Mouse (Mus musculus): Measurements from ENCODE around the gene D030056L22Rik. TPM values are rescaled to one million over a fixed set of nuclear protein-coding genes. Genes with fewer than 3 reads are reported as not detected.
"Not testable (repeated sequence)": the region's sequence is repeated elsewhere in the genome, so short reads cannot be mapped to it uniquely, and the experiment has no call there.

Gene D030056L22Rik
- polyA plus RNA-seq, 1 experiment from 2014 or later: 37.3 TPM

- Histone ChIP-seq H3K4me1 (no peaks in the 10 kb centered on the region), H3K27me3 (no peaks in the 10 kb centered on the region), H3K9ac (no peak overlapping the region), H3K9me3 (no peaks in the 10 kb centered on the region), H3K4me3 (no peak overlapping the region), H3K36me3 (peaks cover 12% of the 10 kb centered on the region), H3K27ac (no peak overlapping the region), H3K4me2 (no peak overlapping the region)
- 92% methylated on average over 3 of the region's 3 CpGs for WGBS
- no peak for ATAC-seq (ENCODE audit: borderline replicate concordance, extremely low read depth, low FRiP score, low TSS enrichment)
These were observed 17.9 kb upstream of the D030056L22Rik start for GRCm38 (mm10) chr19:18695116-18695515.

DNA sequence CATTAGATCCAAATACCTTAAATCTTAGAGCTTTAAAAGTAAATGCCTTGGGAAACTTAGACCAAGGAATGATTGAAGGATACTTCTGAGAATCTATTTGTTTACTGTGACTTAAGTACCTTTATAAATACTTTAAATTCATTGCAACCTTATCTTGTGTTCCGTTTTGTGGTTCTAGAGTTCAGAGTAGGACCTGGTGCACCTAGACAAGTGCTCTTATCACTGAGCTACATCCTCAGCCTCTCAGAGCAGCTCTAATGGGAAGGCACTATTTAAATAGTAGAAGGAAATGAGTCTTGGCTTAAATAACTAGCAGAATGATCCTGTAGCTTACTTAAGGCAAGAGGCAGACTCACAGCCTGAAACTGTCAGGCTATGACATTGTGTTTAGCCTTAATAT is 17.4 kb upstream of the D030056L22Rik start:
- no peaks in the 10 kb centered on the region for H3K9me3 ChIP-seq
- H3K36me3 ChIP-seq: peaks cover 12% of the 10 kb centered on the region
- no peaks in the 10 kb centered on the region for H3K4me1 ChIP-seq
- WGBS: 45% methylated on average over 1 of the region's 1 CpGs
- no peak overlapping the region for H3K4me2 ChIP-seq
- H3K9ac ChIP-seq: no peak overlapping the region
- H3K27ac ChIP-seq: no peak overlapping the region
- no peaks in the 10 kb centered on the region for H3K27me3 ChIP-seq
- H3K4me3 ChIP-seq: no peak overlapping the region
- ATAC-seq (ENCODE audit: borderline replicate concordance, extremely low read depth, low FRiP score, low TSS enrichment): no peak

DNA sequence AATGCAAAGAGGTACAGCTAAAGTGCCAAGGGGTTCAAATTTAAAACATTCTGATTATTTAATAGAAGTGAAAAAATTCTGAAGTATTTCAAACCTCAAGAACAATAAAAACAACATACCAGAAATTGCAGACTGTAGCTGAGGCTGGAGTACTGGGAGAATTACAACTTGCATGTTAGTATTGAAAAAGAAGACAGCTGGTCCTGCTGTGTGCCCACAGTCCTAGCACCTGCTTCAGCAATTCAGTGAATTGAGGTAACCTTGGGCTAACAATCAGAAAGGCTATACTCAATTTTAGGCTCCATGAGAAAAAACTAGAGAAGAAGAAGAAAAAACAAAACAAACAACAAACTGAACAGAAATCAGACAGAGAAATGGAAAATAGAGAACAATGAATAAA is 4.9 kb upstream of the D030056L22Rik start:
- Histone ChIP-seq H3K4me2 (no peak overlapping the region), H3K4me3 (no peak overlapping the region), H3K27ac (no peak overlapping the region), H3K36me3 (no peaks in the 10 kb centered on the region), H3K9me3 (no peaks in the 10 kb centered on the region), H3K27me3 (no peaks in the 10 kb centered on the region), H3K4me1 (peaks cover 9% of the 10 kb centered on the region; the same call in 1 of the 2 replicates), H3K9ac (no peak overlapping the region)
- ATAC-seq (ENCODE audit: borderline replicate concordance, extremely low read depth, low FRiP score, low TSS enrichment): no peak

DNA sequence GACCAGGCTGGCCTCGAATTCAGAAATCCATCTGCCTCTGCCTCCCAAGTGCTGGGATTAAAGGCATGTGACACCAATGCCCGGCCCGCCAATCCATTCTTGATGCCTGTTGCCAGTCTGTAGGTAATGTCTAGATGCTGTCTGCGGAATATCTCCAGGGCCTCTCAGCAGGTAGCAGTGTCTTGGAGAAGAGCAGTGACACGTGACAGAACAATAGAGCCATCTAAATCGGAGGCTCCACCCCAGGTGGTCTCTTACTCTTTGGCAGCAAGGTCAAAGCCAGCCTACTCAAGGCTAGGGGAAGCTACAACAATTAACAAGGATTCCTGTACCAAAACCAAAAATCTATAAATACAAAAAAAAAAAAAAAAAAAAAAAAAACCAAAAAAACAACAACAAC is 2.1 kb upstream of the D030056L22Rik start:
- H3K9me3 ChIP-seq: no peaks in the 10 kb centered on the region
- H3K27me3 ChIP-seq: no peaks in the 10 kb centered on the region
- H3K9ac ChIP-seq: no peak overlapping the region
- H3K36me3 ChIP-seq: no peaks in the 10 kb centered on the region
- no peak overlapping the region for H3K4me3 ChIP-seq
- no peak overlapping the region for H3K27ac ChIP-seq
- ATAC-seq (ENCODE audit: borderline replicate concordance, extremely low read depth, low FRiP score, low TSS enrichment): no peak
- peaks cover 29% of the 10 kb centered on the region for H3K4me1 ChIP-seq
- no peak overlapping the region for H3K4me2 ChIP-seq
- 86% methylated on average over 6 of the region's 6 CpGs for WGBS

DNA sequence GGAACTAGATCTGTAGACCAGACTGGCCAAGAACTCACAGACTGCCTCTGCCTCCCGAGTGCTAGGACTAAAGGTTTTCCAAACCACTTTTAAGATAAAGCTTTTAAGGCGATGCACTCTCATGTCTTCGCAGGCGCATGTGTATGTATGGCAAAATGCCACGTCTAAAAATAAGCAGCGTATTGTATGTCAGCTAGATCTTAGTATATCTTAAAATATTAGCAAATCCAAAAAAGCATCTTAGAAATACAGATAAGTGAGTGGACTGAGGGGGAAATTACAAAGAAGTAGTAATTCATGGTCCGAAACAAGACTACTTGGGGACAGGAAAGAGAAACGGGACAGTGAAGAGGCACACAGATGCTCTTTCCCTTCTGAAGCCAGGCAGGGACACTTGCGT is 1.4 kb upstream of the D030056L22Rik start:
- WGBS: 74% methylated on average over 9 of the region's 9 CpGs
- ATAC-seq (ENCODE audit: borderline replicate concordance, extremely low read depth, low FRiP score, low TSS enrichment): no peak

GRCm38 (mm10) chr19:18712153-18712865 is 684 bp upstream of the D030056L22Rik start:
- Histone ChIP-seq H3K4me2 (peak overlapping the region; percentile 73), H3K9me3 (no peaks in the 10 kb centered on the region), H3K9ac (peak overlapping the region; percentile 62), H3K27ac (peak overlapping the region; percentile 98), H3K4me3 (peak overlapping the region; percentile 96), H3K36me3 (no peaks in the 10 kb centered on the region), H3K4me1 (peaks cover 34% of the 10 kb centered on the region), H3K27me3 (no peaks in the 10 kb centered on the region)
- 55% methylated on average over 16 of the region's 16 CpGs for WGBS
- no peak for ATAC-seq (ENCODE audit: borderline replicate concordance, extremely low read depth, low FRiP score, low TSS enrichment)

More for the DNA sequence above, 1.4 kb upstream of the D030056L22Rik start:
- Histone ChIP-seq H3K4me2 (no peak overlapping the region), H3K9me3 (no peaks in the 10 kb centered on the region), H3K9ac (no peak overlapping the region), H3K27me3 (no peaks in the 10 kb centered on the region), H3K4me3 (no peak overlapping the region), H3K27ac (no peak overlapping the region), H3K36me3 (no peaks in the 10 kb centered on the region), H3K4me1 (peaks cover 31% of the 10 kb centered on the region)

GRCm38 (mm10) chr19:18713357-18713756 is 364 bp downstream of the D030056L22Rik start:
- Histone ChIP-seq H3K4me2 (peak overlapping the region; percentile 73), H3K4me3 (peak overlapping the region; percentile 96), H3K4me1 (peaks cover 34% of the 10 kb centered on the region), H3K9ac (peak overlapping the region; percentile 91), H3K27ac (peak overlapping the region; percentile 98)
- H3K27me3 ChIP-seq, H3K9me3 ChIP-seq, H3K36me3 ChIP-seq: not testable (repeated sequence)
- ATAC-seq (ENCODE audit: borderline replicate concordance, extremely low read depth, low FRiP score, low TSS enrichment): peak; percentile 77
- under 1% methylated on average over 39 of the region's 46 CpGs for WGBS

- peaks cover 34% of the 10 kb centered on the region for H3K4me1 ChIP-seq
- no peak overlapping the region for H3K27ac ChIP-seq
- H3K4me2 ChIP-seq: no peak overlapping the region
- no peaks in the 10 kb centered on the region for H3K27me3 ChIP-seq
- no peak overlapping the region for H3K4me3 ChIP-seq
- 28% methylated on average over 1 of the region's 1 CpGs for WGBS
- no peak for ATAC-seq (ENCODE audit: borderline replicate concordance, extremely low read depth, low FRiP score, low TSS enrichment)
- no peak overlapping the region for H3K9ac ChIP-seq
- H3K9me3 ChIP-seq: no peaks in the 10 kb centered on the region
- H3K36me3 ChIP-seq: peaks cover 9% of the 10 kb centered on the region
These were observed 3.4 kb downstream of the D030056L22Rik start for GRCm38 (mm10) chr19:18716374-18716773.

GRCm38 (mm10) chr19:18720337-18720736 is 7.3 kb downstream of the D030056L22Rik start:
- no peak overlapping the region for H3K9ac ChIP-seq
- H3K27ac ChIP-seq: no peak overlapping the region
- H3K4me2 ChIP-seq: no peak overlapping the region
- ATAC-seq (ENCODE audit: borderline replicate concordance, extremely low read depth, low FRiP score, low TSS enrichment): no peak
- H3K9me3 ChIP-seq: no peaks in the 10 kb centered on the region
- H3K36me3 ChIP-seq: peaks cover 9% of the 10 kb centered on the region
- peaks cover 11% of the 10 kb centered on the region; the same call in 1 of the 2 replicates for H3K4me1 ChIP-seq
- WGBS: 75% methylated on average over 3 of the region's 3 CpGs
- H3K27me3 ChIP-seq: no peaks in the 10 kb centered on the region
- no peak overlapping the region for H3K4me3 ChIP-seq

- no peaks in the 10 kb centered on the region for H3K9me3 ChIP-seq
- no peak overlapping the region for H3K27ac ChIP-seq
- H3K4me3 ChIP-seq: no peak overlapping the region
- H3K4me2 ChIP-seq: no peak overlapping the region
- ATAC-seq (ENCODE audit: borderline replicate concordance, extremely low read depth, low FRiP score, low TSS enrichment): no peak
- H3K27me3 ChIP-seq: no peaks in the 10 kb centered on the region
- H3K9ac ChIP-seq: no peak overlapping the region
- no peaks in the 10 kb centered on the region for H3K36me3 ChIP-seq
- H3K4me1 ChIP-seq: no peaks in the 10 kb centered on the region
- WGBS: 86% methylated on average over 2 of the region's 2 CpGs
These were observed 12.2 kb downstream of the D030056L22Rik start for GRCm38 (mm10) chr19:18725186-18725585.

GRCm38 (mm10) chr19:18730255-18730654 is 17.3 kb downstream of the D030056L22Rik start:
- Histone ChIP-seq H3K4me3 (no peak overlapping the region), H3K9me3 (no peaks in the 10 kb centered on the region), H3K4me2 (no peak overlapping the region), H3K27ac (no peak overlapping the region), H3K4me1 (no peaks in the 10 kb centered on the region), H3K9ac (no peak overlapping the region), H3K36me3 (no peaks in the 10 kb centered on the region), H3K27me3 (no peaks in the 10 kb centered on the region)
- 50% methylated on average over 7 of the region's 7 CpGs for WGBS
- ATAC-seq (ENCODE audit: borderline replicate concordance, extremely low read depth, low FRiP score, low TSS enrichment): no peak

DNA sequence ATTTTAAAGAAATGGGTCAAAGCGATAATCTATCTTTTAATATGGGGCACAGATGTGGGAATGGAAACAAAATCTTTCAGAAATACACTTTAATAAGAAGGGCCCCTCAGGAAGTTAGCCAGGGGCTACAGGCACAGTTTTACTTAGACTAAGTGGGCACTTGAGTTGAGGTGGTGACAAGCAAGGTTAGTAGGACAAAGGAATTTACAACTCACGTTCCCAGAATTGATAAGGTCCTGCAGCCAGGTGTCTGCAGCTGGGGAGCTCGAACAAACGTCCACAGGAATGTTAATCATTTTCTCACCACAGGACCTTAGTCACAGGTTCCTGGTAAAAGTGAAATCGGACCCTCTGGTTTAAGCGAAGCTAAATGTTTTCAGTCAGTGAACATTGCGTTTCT is 18.1 kb downstream of the D030056L22Rik start:
- Histone ChIP-seq H3K4me1 (no peaks in the 10 kb centered on the region), H3K27ac (no peak overlapping the region), H3K4me3 (no peak overlapping the region), H3K36me3 (no peaks in the 10 kb centered on the region), H3K9me3 (no peaks in the 10 kb centered on the region), H3K27me3 (no peaks in the 10 kb centered on the region), H3K9ac (no peak overlapping the region), H3K4me2 (no peak overlapping the region)
- 25% methylated on average over 7 of the region's 7 CpGs for WGBS
- no peak for ATAC-seq (ENCODE audit: borderline replicate concordance, extremely low read depth, low FRiP score, low TSS enrichment)

DNA sequence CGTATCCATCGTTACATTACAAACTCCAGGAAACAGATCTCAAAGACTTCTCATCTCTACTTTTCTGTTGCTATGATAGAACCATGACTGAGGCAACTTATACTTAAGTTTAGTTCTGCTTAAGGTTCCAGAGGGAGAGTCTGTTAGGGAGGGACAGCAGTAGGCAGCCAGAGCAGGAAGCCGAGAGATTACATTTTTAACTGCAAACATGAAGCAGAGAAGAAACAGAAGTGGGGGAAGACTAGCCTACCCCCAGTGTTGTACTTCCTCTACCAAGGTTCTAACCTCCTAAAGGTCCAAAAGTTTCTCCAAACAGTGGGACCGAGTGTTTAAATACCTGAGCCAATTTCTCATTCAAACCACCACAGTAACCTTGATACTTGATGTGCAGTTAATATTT is 22.9 kb downstream of the D030056L22Rik start:
- Histone ChIP-seq H3K4me2 (no peak overlapping the region), H3K27ac (no peak overlapping the region), H3K27me3 (no peaks in the 10 kb centered on the region), H3K4me3 (no peak overlapping the region), H3K9me3 (no peaks in the 10 kb centered on the region), H3K9ac (no peak overlapping the region), H3K4me1 (no peaks in the 10 kb centered on the region), H3K36me3 (no peaks in the 10 kb centered on the region)
- no peak for ATAC-seq (ENCODE audit: borderline replicate concordance, extremely low read depth, low FRiP score, low TSS enrichment)
- WGBS: 86% methylated on average over 4 of the region's 4 CpGs

All from lung, embryonic 15.5 days (tissue).